Mouse (Mus musculus) limb, embryonic 15.5 days (tissue): ENCODE measurements around the gene Arhgap15. TPM values are rescaled to one million over a fixed set of nuclear protein-coding genes. Genes with fewer than 3 reads are reported as not detected.

Source experiments
- ATAC-seq: fragments of 200-750 bp; cut with Nextera tagmentation; 2 replicates; pipeline ENCODE4 v1.8.0; 2017; ENCODE audit warnings: low read depth, moderate TSS enrichment; ENCODE audit not compliant: insufficient number of reproducible peaks, low FRiP score, low TSS enrichment
- H3K27ac ChIP-seq: fragments of 300-500 bp; sonication (generic); 2 replicates; pipeline ENCODE4 v1.5.1; 2015; ENCODE audit warnings: moderate library complexity, mild to moderate bottlenecking, inconsistent platforms
- H3K27me3 ChIP-seq: fragments of 300-500 bp; sonication (generic); 2 replicates; pipeline ENCODE4 v1.6.1; 2015; ENCODE audit warnings: inconsistent platforms
- H3K36me3 ChIP-seq: fragments of 300-500 bp; sonication (generic); 2 replicates; pipeline ENCODE4 v1.6.1; 2015; ENCODE audit warnings: inconsistent platforms
- H3K4me1 ChIP-seq: fragments of 300-500 bp; sonication (generic); 2 replicates; pipeline ENCODE4 v1.6.1; 2015; ENCODE audit warnings: inconsistent platforms
- H3K4me2 ChIP-seq: fragments of 300-500 bp; sonication (generic); 2 replicates; pipeline ENCODE4 v1.6.1; 2015; ENCODE audit warnings: mild to moderate bottlenecking, inconsistent platforms
- H3K4me3 ChIP-seq: fragments of 300-500 bp; sonication (generic); 2 replicates; pipeline ENCODE4 v1.5.1; 2015; ENCODE audit warnings: mild to moderate bottlenecking, inconsistent platforms
- H3K9ac ChIP-seq: fragments of 300-500 bp; sonication (generic); 2 replicates; pipeline ENCODE4 v1.6.1; 2015; ENCODE audit warnings: inconsistent platforms
- H3K9me3 ChIP-seq: fragments of 300-500 bp; sonication (generic); 2 replicates; pipeline ENCODE4 v1.6.1; 2016; ENCODE audit warnings: inconsistent platforms
- WGBS: fragments of 180-500 bp; shearing (Covaris S2); methylation state at CpG from one replicate; pipeline ENCODE4 v1.1.7; 2015; 5-methylcytosine and 5-hydroxymethylcytosine counted together
- polyA plus RNA-seq: library from polyadenylated mRNA; unstranded; fragments of >200 nt; fragmentation: Nextera tagmentation; extraction: Ambion mirVana; gene quantifications from 2 replicates; pipeline ENCODE4 v1.2.1, GENCODE M21; 2015

Arhgap15 gene
- polyA plus RNA-seq, 1 experiment from 2014 or later: 2.7 TPM

GRCm38 (mm10) chr2:43786101-43786500 is 37.5 kb downstream of the Arhgap15 start:
- Histone ChIP-seq H3K4me3 (no peak overlapping the region), H3K36me3 (no peaks in the 10 kb centered on the region), H3K9ac (no peak overlapping the region), H3K27me3 (peaks cover 9% of the 10 kb centered on the region), H3K27ac (no peak overlapping the region), H3K4me2 (no peak overlapping the region), H3K4me1 (no peaks in the 10 kb centered on the region), H3K9me3 (no peaks in the 10 kb centered on the region)
- no peak for ATAC-seq
- WGBS: 26% methylated on average over 3 of the region's 3 CpGs

- ATAC-seq: no peak
- no peak overlapping the region for H3K4me2 ChIP-seq
- H3K27ac ChIP-seq: no peak overlapping the region
These were observed 38.5 kb downstream of the Arhgap15 start for GRCm38 (mm10) chr2:43787141-43787540.

GRCm38 (mm10) chr2:43788484-43788883 is 39.9 kb downstream of the Arhgap15 start:
- no peak for ATAC-seq
- Histone ChIP-seq H3K4me2 (no peak overlapping the region), H3K4me3 (no peak overlapping the region), H3K9ac (no peak overlapping the region), H3K27me3 (peaks cover 9% of the 10 kb centered on the region), H3K27ac (no peak overlapping the region), H3K9me3 (no peaks in the 10 kb centered on the region), H3K36me3 (no peaks in the 10 kb centered on the region), H3K4me1 (no peaks in the 10 kb centered on the region)
- WGBS: 26% methylated on average over 8 of the region's 8 CpGs

More at GRCm38 (mm10) chr2:43787141-43787540, 38.5 kb downstream of the Arhgap15 start:
- H3K4me3 ChIP-seq: no peak overlapping the region
- no peaks in the 10 kb centered on the region for H3K9me3 ChIP-seq
- H3K36me3 ChIP-seq: no peaks in the 10 kb centered on the region
- no peaks in the 10 kb centered on the region for H3K4me1 ChIP-seq
- peaks cover 9% of the 10 kb centered on the region for H3K27me3 ChIP-seq
- no peak overlapping the region for H3K9ac ChIP-seq
- 42% methylated on average over 12 of the region's 12 CpGs for WGBS

- H3K4me2 ChIP-seq: no peak overlapping the region
These were observed 41.5 kb downstream of the Arhgap15 start for GRCm38 (mm10) chr2:43790049-43790693.

GRCm38 (mm10) chr2:43791575-43791974 is 43.0 kb downstream of the Arhgap15 start:
- Histone ChIP-seq H3K36me3 (no peaks in the 10 kb centered on the region), H3K4me3 (no peak overlapping the region), H3K4me1 (no peaks in the 10 kb centered on the region), H3K4me2 (no peak overlapping the region), H3K9me3 (no peaks in the 10 kb centered on the region), H3K27ac (no peak overlapping the region), H3K27me3 (peaks cover 6% of the 10 kb centered on the region), H3K9ac (no peak overlapping the region)
- WGBS: 62% methylated on average over 6 of the region's 6 CpGs
- ATAC-seq: no peak

More at GRCm38 (mm10) chr2:43790049-43790693, 41.5 kb downstream of the Arhgap15 start:
- Histone ChIP-seq H3K27ac (no peak overlapping the region), H3K4me3 (no peak overlapping the region), H3K9ac (no peak overlapping the region), H3K9me3 (no peaks in the 10 kb centered on the region), H3K36me3 (no peaks in the 10 kb centered on the region), H3K4me1 (no peaks in the 10 kb centered on the region), H3K27me3 (peaks cover 9% of the 10 kb centered on the region)
- WGBS: 67% methylated on average over 6 of the region's 6 CpGs
- ATAC-seq: no peak

- Histone ChIP-seq H3K4me1 (no peaks in the 10 kb centered on the region), H3K9me3 (no peaks in the 10 kb centered on the region), H3K27me3 (no peaks in the 10 kb centered on the region), H3K27ac (no peak overlapping the region), H3K4me3 (no peak overlapping the region), H3K9ac (no peak overlapping the region), H3K4me2 (no peak overlapping the region), H3K36me3 (no peaks in the 10 kb centered on the region)
- ATAC-seq: no peak
- 76% methylated on average over 3 of the region's 3 CpGs for WGBS
These were observed 44.5 kb downstream of the Arhgap15 start for GRCm38 (mm10) chr2:43793105-43793504.

GRCm38 (mm10) chr2:43794700-43795099 is 46.1 kb downstream of the Arhgap15 start:
- Histone ChIP-seq H3K36me3 (no peaks in the 10 kb centered on the region), H3K4me1 (no peaks in the 10 kb centered on the region), H3K9ac (no peak overlapping the region), H3K4me2 (no peak overlapping the region), H3K27me3 (no peaks in the 10 kb centered on the region), H3K27ac (no peak overlapping the region), H3K4me3 (no peak overlapping the region), H3K9me3 (no peaks in the 10 kb centered on the region)
- no peak for ATAC-seq
- 91% methylated on average over 5 of the region's 5 CpGs for WGBS

- Histone ChIP-seq H3K4me2 (no peak overlapping the region), H3K9ac (no peak overlapping the region), H3K27me3 (no peaks in the 10 kb centered on the region), H3K9me3 (no peaks in the 10 kb centered on the region), H3K36me3 (no peaks in the 10 kb centered on the region), H3K4me3 (no peak overlapping the region), H3K4me1 (no peaks in the 10 kb centered on the region), H3K27ac (no peak overlapping the region)
- WGBS: 94% methylated on average over 4 of the region's 4 CpGs
- no peak for ATAC-seq
These were observed 47.8 kb downstream of the Arhgap15 start for GRCm38 (mm10) chr2:43796448-43796847.

GRCm38 (mm10) chr2:43805960-43806744 is 57.5 kb downstream of the Arhgap15 start:
- H3K4me1 ChIP-seq: no peaks in the 10 kb centered on the region
- H3K27ac ChIP-seq: no peak overlapping the region
- H3K9ac ChIP-seq: no peak overlapping the region
- no peak for ATAC-seq
- H3K27me3 ChIP-seq: no peaks in the 10 kb centered on the region
- WGBS: 76% methylated on average over 4 of the region's 4 CpGs
- no peaks in the 10 kb centered on the region for H3K36me3 ChIP-seq
- H3K9me3 ChIP-seq: no peaks in the 10 kb centered on the region
- no peak overlapping the region for H3K4me3 ChIP-seq
- H3K4me2 ChIP-seq: no peak overlapping the region

GRCm38 (mm10) chr2:43815896-43816787 is 67.5 kb downstream of the Arhgap15 start:
- no peak overlapping the region for H3K4me3 ChIP-seq
- no peaks in the 10 kb centered on the region for H3K4me1 ChIP-seq
- ATAC-seq: no peak
- H3K27me3 ChIP-seq: no peaks in the 10 kb centered on the region
- no peak overlapping the region for H3K4me2 ChIP-seq
- H3K9ac ChIP-seq: no peak overlapping the region
- WGBS: 74% methylated on average over 12 of the region's 12 CpGs
- no peak overlapping the region for H3K27ac ChIP-seq
- H3K36me3 ChIP-seq: no peaks in the 10 kb centered on the region
- no peaks in the 10 kb centered on the region for H3K9me3 ChIP-seq

GRCm38 (mm10) chr2:43816788-43817581 is 68.4 kb downstream of the Arhgap15 start:
- H3K4me2 ChIP-seq: no peak overlapping the region
- H3K27ac ChIP-seq: no peak overlapping the region
- no peaks in the 10 kb centered on the region for H3K9me3 ChIP-seq
- no peaks in the 10 kb centered on the region for H3K4me1 ChIP-seq
- no peaks in the 10 kb centered on the region for H3K36me3 ChIP-seq
- no peak overlapping the region for H3K9ac ChIP-seq
- no peak overlapping the region for H3K4me3 ChIP-seq
- no peaks in the 10 kb centered on the region for H3K27me3 ChIP-seq
- 86% methylated on average over 8 of the region's 8 CpGs for WGBS
- ATAC-seq: no peak
